Mouse (Mus musculus): ENCODE results near the gene Itga1. TPM values are rescaled to one million over a fixed set of nuclear protein-coding genes. Genes with fewer than 3 reads are reported as not detected.
A peak's percentile ranks its signal among the peaks of the same experiment; 100 is the strongest.

Itga1 gene
- polyA plus RNA-seq (2016; fragmentation: Nextera tagmentation; extraction: Ambion mirVana): 4.8 and 5.2 TPM in 2 replicates

DNA sequence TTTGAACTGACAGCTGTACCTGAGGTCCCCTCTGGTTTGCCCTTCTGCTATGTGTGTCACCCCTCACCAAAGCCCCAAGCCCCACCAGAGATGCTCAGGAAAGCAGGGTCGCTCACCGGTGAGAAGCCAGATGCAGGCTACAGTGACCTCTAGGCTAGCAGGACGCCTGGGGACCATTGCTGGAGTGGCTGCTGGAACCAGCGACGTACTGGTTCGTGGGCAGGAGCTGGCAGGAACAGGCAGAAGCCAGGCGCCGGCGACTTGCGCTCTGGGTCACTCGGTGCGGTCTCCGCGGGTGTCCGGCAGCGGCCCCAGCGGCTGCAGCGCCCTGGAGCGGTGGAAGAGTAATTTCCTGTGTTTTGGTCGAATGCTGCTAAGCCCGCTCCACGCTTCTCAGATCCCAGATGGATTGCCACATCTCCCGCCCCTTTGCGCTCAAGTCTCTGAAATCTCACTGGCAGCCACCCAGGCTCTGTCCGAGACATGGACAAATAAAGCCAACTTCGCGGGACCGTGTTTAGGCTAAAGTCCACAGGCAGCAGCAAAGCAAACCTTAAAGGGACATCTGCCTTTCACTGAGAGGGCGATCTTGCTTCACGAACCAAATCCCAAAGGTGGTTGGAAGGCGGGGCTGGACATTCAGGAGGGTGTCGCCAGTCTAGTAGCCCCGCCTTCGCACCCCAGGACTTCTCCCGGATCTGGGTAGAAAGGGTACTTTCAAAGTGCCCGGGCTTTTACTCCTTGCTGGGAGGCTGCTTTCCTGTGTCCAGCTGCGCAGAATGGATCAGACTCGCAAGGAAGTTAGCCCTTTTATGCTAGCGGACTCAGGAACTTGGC lies at the start of gene Itga1, which contains the start of gene Gm49395:
Gene Itga1 (minus strand): TSS at position 610 of the 837 bp plus-strand sequence.
Gene Gm49395 (minus strand): TSS at position 567 of the 837 bp plus-strand sequence.
- Histone ChIP-seq H3K4me2 (peak within 1 kb of the TSS; percentile 90), H3K4me3 (replicated peaks) (peak within 1 kb of the TSS; percentile 50), H3K27me3 (peaks cover 22% of the 10 kb centered on the region), H3K27ac (0 out of 2 replicates have a peak within 1 kb of the TSS, but pooled peaks have one; percentile 26), H3K9ac (peak within 1 kb of the TSS; percentile 51), H3K9me3 (no peaks in the 10 kb centered on the region), H3K36me3 (replicated peaks) (no peaks in the 10 kb centered on the region), H3K4me1 (peaks cover 10% of the 10 kb centered on the region; the same call in 1 of the 2 replicates)
- under 1% methylated on average over 39 of the region's 39 CpGs for WGBS
- ATAC-seq (ENCODE audit: low FRiP score): peak; percentile 81

GRCm38 (mm10) chr13:115150602-115151001 lies 48.8 kb upstream of the Itga1 start:
- Histone ChIP-seq H3K36me3 (replicated peaks) (no peaks in the 10 kb centered on the region), H3K27ac (no peak overlapping the region), H3K4me3 (replicated peaks) (no peak overlapping the region), H3K9me3 (no peaks in the 10 kb centered on the region), H3K27me3 (no peaks in the 10 kb centered on the region), H3K4me1 (no peaks in the 10 kb centered on the region), H3K9ac (no peak overlapping the region), H3K4me2 (no peak overlapping the region)
- ATAC-seq (ENCODE audit: low FRiP score): no peak
- WGBS: 100% methylated on average over 1 of the region's 1 CpGs

GRCm38 (mm10) chr13:115149849-115150248 lies 48.1 kb upstream of the Itga1 start:
- ATAC-seq (ENCODE audit: low FRiP score): no peak
- H3K4me1 ChIP-seq: no peaks in the 10 kb centered on the region
- H3K27ac ChIP-seq: no peak overlapping the region
- no peak overlapping the region for H3K9ac ChIP-seq
- H3K4me2 ChIP-seq: no peak overlapping the region
- no peaks in the 10 kb centered on the region for H3K27me3 ChIP-seq
- no peaks in the 10 kb centered on the region for H3K36me3 ChIP-seq (replicated peaks)
- H3K4me3 ChIP-seq (replicated peaks): no peak overlapping the region
- no peaks in the 10 kb centered on the region for H3K9me3 ChIP-seq
- WGBS: 91% methylated on average over 6 of the region's 6 CpGs

GRCm38 (mm10) chr13:115143575-115143974 lies 41.8 kb upstream of the Itga1 start:
- Histone ChIP-seq H3K9me3 (no peaks in the 10 kb centered on the region), H3K36me3 (replicated peaks) (no peaks in the 10 kb centered on the region), H3K27me3 (no peaks in the 10 kb centered on the region), H3K4me2 (no peak overlapping the region), H3K9ac (no peak overlapping the region), H3K4me1 (no peaks in the 10 kb centered on the region), H3K27ac (no peak overlapping the region), H3K4me3 (replicated peaks) (no peak overlapping the region)
- ATAC-seq (ENCODE audit: low FRiP score): no peak
- WGBS: 91% methylated on average over 2 of the region's 2 CpGs

- Histone ChIP-seq H3K9ac (no peak overlapping the region), H3K4me1 (no peaks in the 10 kb centered on the region), H3K36me3 (replicated peaks) (no peaks in the 10 kb centered on the region), H3K27me3 (no peaks in the 10 kb centered on the region), H3K4me3 (replicated peaks) (no peak overlapping the region), H3K9me3 (no peaks in the 10 kb centered on the region), H3K4me2 (no peak overlapping the region), H3K27ac (no peak overlapping the region)
- 94% methylated on average over 3 of the region's 3 CpGs for WGBS
- no peak for ATAC-seq (ENCODE audit: low FRiP score)
Observed at GRCm38 (mm10) chr13:115142066-115142465, 40.3 kb upstream of the Itga1 start.

DNA sequence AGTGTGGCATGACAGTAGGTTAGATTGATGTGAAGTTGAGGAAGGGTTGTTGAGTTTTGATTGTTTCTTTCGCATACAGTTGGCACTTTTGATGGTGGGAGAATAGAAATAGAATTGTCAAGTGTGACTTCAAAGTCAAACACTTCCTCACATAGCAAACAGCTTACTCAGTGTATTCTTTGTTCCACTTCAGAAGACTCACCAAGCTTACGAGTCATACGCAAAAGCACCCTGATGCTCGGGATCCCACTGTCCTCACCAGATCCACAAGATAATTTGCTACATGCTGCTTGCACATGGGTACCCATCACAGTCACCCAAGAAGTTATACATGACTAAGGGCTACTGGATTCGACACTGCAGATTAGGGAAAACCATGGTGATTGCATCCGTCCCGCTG lies 36.7 kb upstream of the Itga1 start:
- Histone ChIP-seq H3K9ac (no peak overlapping the region), H3K27ac (no peak overlapping the region), H3K4me3 (replicated peaks) (no peak overlapping the region), H3K4me1 (no peaks in the 10 kb centered on the region), H3K36me3 (replicated peaks) (no peaks in the 10 kb centered on the region), H3K9me3 (no peaks in the 10 kb centered on the region), H3K27me3 (no peaks in the 10 kb centered on the region), H3K4me2 (no peak overlapping the region)
- no peak for ATAC-seq (ENCODE audit: low FRiP score)
- 87% methylated on average over 7 of the region's 7 CpGs for WGBS

GRCm38 (mm10) chr13:115136761-115137160 lies 35.0 kb upstream of the Itga1 start:
- Histone ChIP-seq H3K4me2 (no peak overlapping the region), H3K4me1 (no peaks in the 10 kb centered on the region), H3K36me3 (replicated peaks) (no peaks in the 10 kb centered on the region), H3K9me3 (no peaks in the 10 kb centered on the region), H3K27ac (no peak overlapping the region), H3K27me3 (no peaks in the 10 kb centered on the region), H3K9ac (no peak overlapping the region), H3K4me3 (replicated peaks) (no peak overlapping the region)
- ATAC-seq (ENCODE audit: low FRiP score): no peak
- 85% methylated on average over 3 of the region's 3 CpGs for WGBS

- ATAC-seq (ENCODE audit: low FRiP score): no peak
- no peak overlapping the region for H3K27ac ChIP-seq
- H3K9ac ChIP-seq: no peak overlapping the region
- H3K27me3 ChIP-seq: no peaks in the 10 kb centered on the region
- H3K4me1 ChIP-seq: no peaks in the 10 kb centered on the region
- no peaks in the 10 kb centered on the region for H3K9me3 ChIP-seq
- no peaks in the 10 kb centered on the region for H3K36me3 ChIP-seq (replicated peaks)
- WGBS: 43% methylated on average over 5 of the region's 5 CpGs
- H3K4me2 ChIP-seq: no peak overlapping the region
- no peak overlapping the region for H3K4me3 ChIP-seq (replicated peaks)
Observed at GRCm38 (mm10) chr13:115132435-115132834, 30.7 kb upstream of the Itga1 start.

- Histone ChIP-seq H3K9ac (no peak overlapping the region), H3K36me3 (replicated peaks) (no peaks in the 10 kb centered on the region), H3K4me2 (no peak overlapping the region), H3K4me3 (replicated peaks) (no peak overlapping the region), H3K27me3 (no peaks in the 10 kb centered on the region), H3K27ac (no peak overlapping the region), H3K9me3 (no peaks in the 10 kb centered on the region), H3K4me1 (no peaks in the 10 kb centered on the region)
- 77% methylated on average over 3 of the region's 3 CpGs for WGBS
- no peak for ATAC-seq (ENCODE audit: low FRiP score)
Observed at GRCm38 (mm10) chr13:115131381-115131780, 29.6 kb upstream of the Itga1 start.

- no peaks in the 10 kb centered on the region for H3K4me1 ChIP-seq
- no peak overlapping the region for H3K9ac ChIP-seq
- no peak overlapping the region for H3K4me3 ChIP-seq (replicated peaks)
- H3K4me2 ChIP-seq: no peak overlapping the region
- H3K36me3 ChIP-seq (replicated peaks): no peaks in the 10 kb centered on the region
- WGBS: 90% methylated on average over 2 of the region's 2 CpGs
- H3K27me3 ChIP-seq: no peaks in the 10 kb centered on the region
- no peaks in the 10 kb centered on the region for H3K9me3 ChIP-seq
- H3K27ac ChIP-seq: no peak overlapping the region
- no peak for ATAC-seq (ENCODE audit: low FRiP score)
Observed at GRCm38 (mm10) chr13:115130035-115130434, 28.3 kb upstream of the Itga1 start.

GRCm38 (mm10) chr13:115127826-115128225 lies 26.1 kb upstream of the Itga1 start:
- ATAC-seq (ENCODE audit: low FRiP score): no peak; the same call in 1 of the 2 replicates
- no peaks in the 10 kb centered on the region for H3K9me3 ChIP-seq
- H3K4me1 ChIP-seq: no peaks in the 10 kb centered on the region
- no peak overlapping the region for H3K9ac ChIP-seq
- H3K4me3 ChIP-seq (replicated peaks): no peak overlapping the region
- no peak overlapping the region for H3K4me2 ChIP-seq
- no peaks in the 10 kb centered on the region for H3K27me3 ChIP-seq
- no peaks in the 10 kb centered on the region for H3K36me3 ChIP-seq (replicated peaks)
- WGBS: 58% methylated on average over 1 of the region's 1 CpGs
- no peak overlapping the region for H3K27ac ChIP-seq

- Histone ChIP-seq H3K9me3 (no peaks in the 10 kb centered on the region), H3K9ac (no peak overlapping the region), H3K27me3 (no peaks in the 10 kb centered on the region), H3K27ac (no peak overlapping the region), H3K4me3 (replicated peaks) (no peak overlapping the region), H3K4me2 (no peak overlapping the region), H3K36me3 (replicated peaks) (no peaks in the 10 kb centered on the region), H3K4me1 (no peaks in the 10 kb centered on the region)
- 98% methylated on average over 2 of the region's 2 CpGs for WGBS
- ATAC-seq (ENCODE audit: low FRiP score): no peak
Observed at GRCm38 (mm10) chr13:115126534-115126933, 24.8 kb upstream of the Itga1 start.

DNA sequence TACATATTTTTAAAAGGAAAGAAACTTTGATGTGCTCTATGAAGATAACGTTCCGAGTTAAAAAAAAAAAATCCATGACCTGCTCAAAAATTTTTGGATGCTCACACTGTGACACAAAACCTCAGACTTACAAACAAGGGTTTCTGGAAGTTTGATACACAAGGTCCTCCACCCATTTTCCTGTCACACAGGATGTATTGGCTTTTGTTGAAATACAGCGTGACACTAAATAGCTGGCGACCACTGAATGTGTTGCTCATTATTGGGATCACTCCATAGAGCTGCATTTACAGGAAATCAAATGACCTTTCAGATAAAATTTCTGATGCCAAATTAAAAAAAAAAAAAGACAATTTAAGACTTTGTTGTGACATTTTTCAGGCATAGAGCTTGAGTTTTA lies 23.4 kb upstream of the Itga1 start:
- H3K9ac ChIP-seq: no peak overlapping the region
- H3K36me3 ChIP-seq (replicated peaks): no peaks in the 10 kb centered on the region
- H3K4me2 ChIP-seq: no peak overlapping the region
- 92% methylated on average over 4 of the region's 4 CpGs for WGBS
- H3K27ac ChIP-seq: no peak overlapping the region
- H3K9me3 ChIP-seq: no peaks in the 10 kb centered on the region
- no peaks in the 10 kb centered on the region for H3K27me3 ChIP-seq
- no peak overlapping the region for H3K4me3 ChIP-seq (replicated peaks)
- H3K4me1 ChIP-seq: no peaks in the 10 kb centered on the region
- ATAC-seq (ENCODE audit: low FRiP score): no peak
